Mouse (Mus musculus) left cerebral cortex, postnatal 25 days (tissue): ENCODE measurements around the gene Uxs1. TPM values are rescaled to one million over a fixed set of nuclear protein-coding genes. Genes with fewer than 3 reads are reported as not detected.

ENCODE experiments used
- DNase-seq, 2 experiments: peaks; one replicate each; pipeline ENCODE4 v3.0.0; 2022; ENCODE audit warnings: low spot score in 2 of 2, mixed read lengths in 1 of 2
- intact Hi-C: fragments of 180-260 bp; cut with DNase I; formaldehyde crosslinking; loops from one replicate; pipeline ENCODE4 v1.15.1; 2025
- total RNA-seq, 2 experiments: library from RNA; stranded (reverse); gene quantifications; 2 replicates each; pipeline ENCODE4 v1.2.3; 2021

Gene Uxs1
- total RNA-seq, 2 experiments from 2014 or later = 52.0 to 52.7 TPM

- DNase-seq = no peak
- intact Hi-C loops = no loop called here
Observed at GRCm38 (mm10) chr1:43811055-43811454, 16.5 kb downstream of the Uxs1 start.

- intact Hi-C loops = no loop called here
- DNase-seq = no peak
Observed at GRCm38 (mm10) chr1:43809351-43809750, 18.2 kb downstream of the Uxs1 start.

DNA sequence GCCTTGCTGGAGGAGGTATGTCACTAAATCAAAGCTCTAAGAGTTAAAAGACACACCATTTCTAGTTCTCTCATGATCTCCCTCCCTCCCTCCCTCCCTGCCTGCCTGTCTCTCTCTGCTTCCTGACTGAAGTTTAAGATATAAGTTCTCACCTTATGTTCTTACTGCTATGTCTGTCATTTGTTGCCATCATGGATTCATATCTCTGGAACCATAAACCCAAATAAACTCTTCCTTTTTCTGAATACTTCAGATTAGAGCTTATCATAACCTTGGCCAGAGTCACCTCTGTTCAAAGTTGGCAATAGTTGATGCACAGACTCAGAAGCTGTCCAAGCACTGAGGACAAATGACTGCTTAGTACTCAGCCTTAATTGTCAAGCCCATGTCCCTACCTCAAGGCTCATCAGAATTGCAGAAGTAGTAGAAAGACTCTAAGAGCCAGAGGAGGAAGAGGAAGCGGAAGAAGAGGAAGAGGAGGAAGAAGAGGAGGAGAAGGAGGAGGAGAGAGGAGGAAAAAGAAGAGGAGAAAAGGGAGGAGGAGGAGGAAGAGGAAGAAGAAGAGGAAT is 23.6 kb downstream of the Uxs1 start:
- DNase-seq = no peak
- intact Hi-C loops = no loop called here

DNA sequence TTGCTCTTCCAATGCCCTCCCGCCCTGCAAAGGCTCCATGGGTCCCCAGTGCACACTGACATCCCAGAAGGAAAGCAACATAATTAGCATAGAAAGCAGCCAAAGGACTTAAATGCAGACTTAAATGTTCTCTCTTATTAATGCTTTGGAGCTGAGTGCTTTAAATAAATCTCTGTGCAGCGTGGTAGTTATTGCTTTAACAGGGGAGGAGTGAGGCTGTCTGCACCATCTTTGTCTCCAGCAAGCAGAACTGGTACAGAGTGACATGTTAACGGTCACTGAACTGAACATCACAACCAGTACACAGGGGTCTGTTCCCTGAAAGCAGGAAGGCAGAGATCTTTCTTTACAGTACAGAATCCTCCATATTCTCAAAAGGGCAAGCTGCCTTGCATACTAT is 29.6 kb downstream of the Uxs1 start:
- intact Hi-C loops = no loop called here

GRCm38 (mm10) chr1:43789765-43790164 is 37.8 kb downstream of the Uxs1 start:
- intact Hi-C loops = no loop called here
- DNase-seq = no peak

More for the DNA sequence above, 29.6 kb downstream of the Uxs1 start:
- DNase-seq = no peak

- intact Hi-C loops = no loop called here
- DNase-seq = no peak
Observed at GRCm38 (mm10) chr1:43786711-43787110, 40.9 kb downstream of the Uxs1 start.

GRCm38 (mm10) chr1:43785316-43785715 is 42.3 kb downstream of the Uxs1 start:
- intact Hi-C loops = no loop called here
- DNase-seq = no peak

DNA sequence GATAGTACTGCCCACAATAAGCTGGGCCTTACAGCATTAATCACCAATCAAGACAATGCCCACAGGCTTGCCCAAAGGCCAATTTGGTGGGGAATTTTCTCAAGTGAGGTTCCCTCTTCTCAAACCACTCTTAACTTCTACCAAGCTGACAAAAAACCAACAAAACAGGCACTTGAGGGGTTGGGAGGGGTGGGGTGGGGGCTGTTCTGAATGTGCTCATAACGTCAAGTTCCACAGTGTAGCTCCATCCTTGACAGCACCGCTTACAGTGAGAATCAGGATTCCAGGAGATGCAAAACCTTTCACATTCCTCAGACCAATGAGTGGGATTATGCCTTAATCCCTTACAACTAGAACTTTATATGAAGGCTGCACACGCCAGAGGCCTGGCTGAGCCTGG is 44.4 kb downstream of the Uxs1 start:
- no peak for DNase-seq
- intact Hi-C loops = no loop called here

DNA sequence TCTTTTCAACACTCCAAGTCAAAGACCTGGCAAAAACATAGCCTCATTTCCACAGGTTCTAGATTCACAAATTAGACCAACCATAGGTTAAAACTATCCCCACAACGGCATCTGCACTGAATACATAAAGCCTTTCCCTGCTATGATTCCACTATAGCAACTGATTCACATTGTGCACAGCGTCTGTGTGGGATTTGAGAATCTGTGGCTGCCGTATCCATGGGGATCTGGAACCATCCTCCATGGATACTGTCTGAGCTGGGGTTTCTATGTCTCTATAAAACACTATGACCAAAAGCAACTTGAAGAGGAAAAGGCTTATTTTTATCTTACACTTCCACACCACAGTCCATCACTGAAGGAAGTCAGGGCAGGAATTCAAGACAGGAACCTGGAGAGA is 44.9 kb downstream of the Uxs1 start:
- intact Hi-C loops = no loop called here
- peak; percentile 41 to 84 for DNase-seq

DNA sequence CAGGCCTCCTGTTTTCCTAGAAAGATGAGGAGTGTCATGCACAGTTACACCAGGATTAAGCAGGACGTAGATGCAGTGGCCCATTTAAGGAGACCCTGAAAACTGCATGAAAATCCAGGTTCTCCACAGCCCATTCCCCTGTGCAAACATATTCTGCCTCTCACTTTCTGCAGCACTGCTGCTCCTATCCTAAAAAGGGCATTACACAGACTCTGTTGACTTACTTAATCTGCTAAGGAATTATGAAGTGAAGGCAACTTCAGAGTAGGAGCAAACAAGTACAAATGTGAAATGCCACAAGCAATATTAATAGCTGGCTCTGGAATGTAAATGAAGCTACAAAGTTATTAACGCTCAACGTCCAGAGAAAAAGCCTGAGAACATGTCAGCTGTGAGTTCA is 45.9 kb downstream of the Uxs1 start:
- intact Hi-C loops = no loop called here
- no peak for DNase-seq

- intact Hi-C loops = no loop called here
- DNase-seq = no peak
Observed at GRCm38 (mm10) chr1:43781195-43781594, 46.4 kb downstream of the Uxs1 start.

DNA sequence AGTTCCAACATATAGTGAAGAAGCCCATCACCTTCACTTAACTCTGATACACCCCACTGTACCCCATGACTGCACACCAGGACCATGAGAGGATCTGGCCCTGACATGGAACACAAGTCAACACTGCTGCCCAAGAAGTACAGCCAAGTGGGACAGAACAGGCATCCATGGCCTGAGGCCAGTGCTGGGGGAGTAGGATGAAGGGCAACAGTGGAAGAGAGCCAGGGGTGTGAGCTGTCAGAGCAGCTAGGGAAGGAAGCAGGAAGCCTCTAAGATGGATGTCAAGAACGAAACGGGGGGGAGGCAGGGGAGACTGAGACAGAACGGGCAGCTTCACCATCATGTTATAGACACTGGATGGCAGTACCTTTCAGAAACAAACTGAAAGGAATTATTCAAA is 51.5 kb downstream of the Uxs1 start:
- intact Hi-C loops = no loop called here
- no peak for DNase-seq

- no peak for DNase-seq
- intact Hi-C loops = no loop called here
Observed at GRCm38 (mm10) chr1:43774126-43774525, 53.5 kb downstream of the Uxs1 start.

DNA sequence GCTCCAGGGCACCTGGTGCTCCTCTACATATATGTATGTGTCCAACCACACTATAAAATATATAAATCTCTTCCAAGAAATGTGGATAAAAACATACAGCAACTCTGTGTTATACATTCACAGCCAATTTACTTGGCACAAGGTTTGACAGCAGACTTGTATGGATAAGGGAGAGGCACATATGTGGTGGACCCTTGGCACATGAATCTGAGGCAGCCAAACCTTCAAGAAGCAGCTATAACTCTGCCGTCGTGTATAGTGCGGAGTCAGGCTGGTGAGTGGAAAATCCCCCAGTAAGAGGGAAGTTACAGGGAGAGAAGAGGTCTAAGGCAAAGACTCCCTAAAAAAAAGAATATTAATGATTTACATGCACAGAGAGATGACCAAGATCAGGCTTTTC is 54.9 kb downstream of the Uxs1 start:
- no peak for DNase-seq
- intact Hi-C loops = no loop called here

DNA sequence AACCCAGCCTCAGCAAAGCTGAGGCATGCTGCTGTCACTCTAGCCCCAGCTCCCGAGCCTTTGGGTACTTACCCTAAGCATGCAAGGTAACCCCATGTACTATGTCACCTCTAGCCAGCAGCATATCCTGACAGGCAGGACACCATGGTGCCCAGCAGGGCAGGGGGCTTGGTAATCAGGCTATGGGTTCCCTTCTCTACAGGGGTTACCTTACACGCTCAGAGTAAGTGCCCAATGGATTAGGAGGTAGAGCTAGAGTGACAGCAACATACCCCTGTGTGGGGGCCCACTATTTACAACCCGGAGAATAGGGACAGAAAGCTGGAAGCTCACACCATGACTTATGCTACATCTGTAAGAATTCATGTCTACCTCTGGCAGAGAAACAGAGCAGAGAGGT is 57.6 kb downstream of the Uxs1 start:
- DNase-seq = no peak
- intact Hi-C loops = no loop called here

GRCm38 (mm10) chr1:43769348-43769747 is 58.3 kb downstream of the Uxs1 start:
- intact Hi-C loops = no loop called here
- no peak for DNase-seq

- intact Hi-C loops = no loop called here
Observed at GRCm38 (mm10) chr1:43768385-43768990, 59.1 kb downstream of the Uxs1 start.

DNA sequence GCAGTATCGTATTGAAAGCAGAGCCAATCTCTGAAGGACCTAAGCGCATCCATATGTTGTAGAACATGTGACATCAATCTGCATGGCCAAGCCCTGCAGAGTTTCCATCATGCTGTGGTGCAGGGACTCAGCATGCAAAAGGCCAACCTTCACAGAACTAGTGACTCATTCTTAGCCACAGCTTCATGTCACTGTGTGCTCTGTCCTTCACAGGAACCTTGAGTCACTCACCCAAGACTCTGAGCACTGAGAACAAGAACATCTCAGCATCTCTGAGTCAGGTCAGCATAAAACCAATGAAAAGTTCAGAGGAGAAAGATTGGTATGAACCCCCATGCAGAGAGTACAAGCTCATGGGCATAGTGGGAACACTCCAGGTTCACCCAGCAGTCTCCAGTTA is 61.3 kb downstream of the Uxs1 start:
- DNase-seq = no peak
- intact Hi-C loops = no loop called here

More at GRCm38 (mm10) chr1:43768385-43768990, 59.1 kb downstream of the Uxs1 start:
- DNase-seq = peak in 1 of 2 experiments; percentile 35

- no peak for DNase-seq
- intact Hi-C loops = loop anchor here (5.0 kb wide), 3 partner anchors 63 to 278 kb away; partner anchors contain the start of gene Uxs1
Observed at GRCm38 (mm10) chr1:43764481-43764880, 63.1 kb downstream of the Uxs1 start.

DNA sequence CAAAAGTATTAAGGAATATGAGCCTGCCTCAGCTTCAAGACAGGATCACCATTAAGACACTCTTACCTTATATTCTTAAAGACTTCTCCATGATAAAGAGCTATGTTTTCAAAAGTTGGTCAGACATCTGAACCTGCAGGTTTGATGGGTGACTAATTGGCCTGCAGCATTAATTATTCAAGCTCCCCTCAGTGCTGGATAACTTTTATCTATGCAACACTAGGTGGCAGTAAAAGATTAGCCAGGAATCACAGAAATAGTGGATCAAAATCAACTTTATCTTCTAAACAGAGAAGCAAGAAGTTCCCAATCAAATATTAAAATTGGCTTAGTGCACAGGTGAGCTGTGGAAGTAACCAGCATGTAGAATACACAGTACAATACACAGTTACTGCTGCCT is 67.5 kb downstream of the Uxs1 start:
- intact Hi-C loops = loop anchor here (5.0 kb wide), 3 partner anchors 67 to 282 kb away; partner anchors contain the start of gene Uxs1
- DNase-seq = no peak

GRCm38 (mm10) chr1:43754448-43755312 is 72.9 kb downstream of the Uxs1 start:
- intact Hi-C loops = no loop called here
- peak in 1 of 2 experiments; percentile 47 for DNase-seq
